Mouse (Mus musculus) liver, embryonic 15.5 days (tissue): ENCODE results near the gene Mvb12a. TPM values are rescaled to one million over a fixed set of nuclear protein-coding genes. Genes with fewer than 3 reads are reported as not detected.

Experiments
- ATAC-seq: fragments of 200-750 bp; cut with Nextera tagmentation; 2 replicates; pipeline ENCODE4 v1.8.0; 2017; ENCODE audit warnings: moderate number of reproducible peaks, mild to moderate bottlenecking, moderate library complexity; ENCODE audit not compliant: insufficient read depth
- H3K27ac ChIP-seq: fragments of 300-500 bp; sonication (generic); replicated peaks from 2 replicates; pipeline ENCODE4 v1.5.1; 2015; ENCODE audit warnings: mild to moderate bottlenecking, inconsistent platforms
- H3K27me3 ChIP-seq: fragments of 300-500 bp; sonication (generic); 2 replicates; pipeline ENCODE4 v1.6.1; 2015; ENCODE audit warnings: mild to moderate bottlenecking, inconsistent platforms
- H3K36me3 ChIP-seq: fragments of 300-500 bp; sonication (generic); replicated peaks from 2 replicates; pipeline ENCODE4 v1.6.1; 2015; ENCODE audit warnings: moderate library complexity, mild to moderate bottlenecking, inconsistent platforms
- H3K4me1 ChIP-seq: fragments of 300-500 bp; sonication (generic); replicated peaks from 2 replicates; pipeline ENCODE4 v1.6.1; 2015; ENCODE audit warnings: inconsistent platforms
- H3K4me2 ChIP-seq: fragments of 300-500 bp; sonication (generic); 2 replicates; pipeline ENCODE4 v1.6.1; 2015; ENCODE audit warnings: moderate library complexity, mild to moderate bottlenecking, inconsistent platforms
- H3K4me3 ChIP-seq: fragments of 300-500 bp; sonication (generic); replicated peaks from 2 replicates; pipeline ENCODE4 v1.5.1; 2015; ENCODE audit warnings: mild to moderate bottlenecking, inconsistent platforms
- H3K9ac ChIP-seq: fragments of 300-500 bp; sonication (generic); 2 replicates; pipeline ENCODE4 v1.6.1; 2015; ENCODE audit warnings: moderate library complexity, mild to moderate bottlenecking, inconsistent platforms
- H3K9me3 ChIP-seq: fragments of 300-500 bp; sonication (generic); replicated peaks from 2 replicates; pipeline ENCODE4 v1.6.1; 2016; ENCODE audit warnings: inconsistent platforms
- WGBS: fragments of 180-500 bp; shearing (Covaris S2); methylation state at CpG from one replicate; pipeline ENCODE4 v1.1.7; 2015; ENCODE audit warnings: mixed read lengths; ENCODE audit not compliant: insufficient replicate concordance; 5-methylcytosine and 5-hydroxymethylcytosine counted together
- polyA plus RNA-seq: library from polyadenylated mRNA; unstranded; fragments of >200 nt; fragmentation: Nextera tagmentation; extraction: Ambion mirVana; gene quantifications from 2 replicates; pipeline ENCODE4 v1.2.1, GENCODE M21; 2015

The Mvb12a gene
- polyA plus RNA-seq, 1 experiment from 2014 or later = 31.6 TPM

DNA sequence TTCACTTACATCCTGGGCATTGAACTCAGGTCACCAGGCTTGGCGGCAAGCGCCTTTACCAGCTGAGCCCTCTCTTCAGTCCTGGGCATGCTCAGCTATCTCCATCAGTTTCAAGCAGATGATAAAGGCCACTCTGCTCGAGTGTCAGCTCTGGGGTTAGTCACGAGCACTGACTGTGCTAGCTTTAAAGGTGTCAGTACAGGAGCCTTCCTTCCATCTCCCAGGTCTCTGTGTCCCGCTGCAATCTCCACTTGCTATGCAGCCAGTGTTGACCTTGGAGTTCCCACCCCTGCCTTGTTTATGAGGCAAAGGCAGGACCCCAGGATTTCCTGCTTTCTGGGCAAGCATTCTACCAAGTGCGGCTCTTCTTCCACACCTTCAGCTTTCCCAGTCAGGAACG lies 24.9 kb downstream of the Mvb12a start:
- H3K27me3 ChIP-seq = peaks cover 57% of the 10 kb centered on the region

GRCm38 (mm10) chr8:71568387-71568937 lies 25.7 kb downstream of the Mvb12a start, which contains the start of gene Slc27a1:
TSS of gene Slc27a1 (plus strand) at chr8:71568882.
- Histone ChIP-seq H3K4me1 (peaks cover 31% of the 10 kb centered on the region), H3K27me3 (peaks cover 50% of the 10 kb centered on the region), H3K4me2 (peak within 1 kb of the TSS; percentile 73), H3K9ac (peak within 1 kb of the TSS; percentile 30; the same call in 1 of the 2 replicates), H3K27ac (0 out of 2 replicates have a peak within 1 kb of the TSS, but pooled peaks have one; percentile 29), H3K4me3 (peak within 1 kb of the TSS; percentile 57), H3K9me3 (no peaks in the 10 kb centered on the region; the same call in 1 of the 2 replicates), H3K36me3 (no peaks in the 10 kb centered on the region)
- ATAC-seq = no peak
- 28% methylated on average over 13 of the region's 13 CpGs for WGBS

More for the DNA sequence above, 24.9 kb downstream of the Mvb12a start:
- Histone ChIP-seq H3K9me3 (no peaks in the 10 kb centered on the region; the same call in 1 of the 2 replicates), H3K27ac (no peak overlapping the region), H3K4me3 (no peak overlapping the region), H3K4me1 (peaks cover 37% of the 10 kb centered on the region), H3K36me3 (no peaks in the 10 kb centered on the region), H3K4me2 (no peak overlapping the region), H3K9ac (no peak overlapping the region)
- 54% methylated on average over 7 of the region's 7 CpGs for WGBS
- no peak for ATAC-seq

- Histone ChIP-seq H3K27me3 (peaks cover 50% of the 10 kb centered on the region), H3K4me3 (peak overlapping the region; percentile 57; the same call in 1 of the 2 replicates), H3K36me3 (no peaks in the 10 kb centered on the region), H3K27ac (no peak overlapping the region), H3K4me2 (peak overlapping the region; percentile 73), H3K4me1 (peaks cover 31% of the 10 kb centered on the region), H3K9me3 (no peaks in the 10 kb centered on the region; the same call in 1 of the 2 replicates), H3K9ac (no peak overlapping the region)
- 47% methylated on average over 6 of the region's 6 CpGs for WGBS
- no peak for ATAC-seq
Measured at GRCm38 (mm10) chr8:71568941-71569340, 26.2 kb downstream of the Mvb12a start.

GRCm38 (mm10) chr8:71569366-71570290 lies 26.9 kb downstream of the Mvb12a start:
- peak overlapping the region; percentile 30; the same call in 1 of the 2 replicates for H3K9ac ChIP-seq
- peak overlapping the region; percentile 57 for H3K4me3 ChIP-seq
- no peaks in the 10 kb centered on the region for H3K9me3 ChIP-seq
- WGBS = 4% methylated on average over 51 of the region's 51 CpGs
- peaks cover 31% of the 10 kb centered on the region for H3K4me1 ChIP-seq
- peak; percentile 71 for ATAC-seq
- H3K27me3 ChIP-seq = peaks cover 50% of the 10 kb centered on the region
- H3K27ac ChIP-seq = 0 out of 2 replicates have a peak overlapping the region, but pooled peaks have one; percentile 29
- H3K4me2 ChIP-seq = peak overlapping the region; percentile 73
- H3K36me3 ChIP-seq = no peaks in the 10 kb centered on the region

GRCm38 (mm10) chr8:71570291-71570954 lies 27.7 kb downstream of the Mvb12a start:
- ATAC-seq = peak; percentile 74
- H3K4me3 ChIP-seq = peak overlapping the region; percentile 57
- no peaks in the 10 kb centered on the region for H3K36me3 ChIP-seq
- peaks cover 50% of the 10 kb centered on the region for H3K27me3 ChIP-seq
- peak overlapping the region; percentile 73 for H3K4me2 ChIP-seq
- H3K9me3 ChIP-seq = no peaks in the 10 kb centered on the region
- peak overlapping the region; percentile 40 for H3K9ac ChIP-seq
- H3K4me1 ChIP-seq = peaks cover 31% of the 10 kb centered on the region
- no peak overlapping the region for H3K27ac ChIP-seq
- WGBS = under 1% methylated on average over 41 of the region's 41 CpGs

DNA sequence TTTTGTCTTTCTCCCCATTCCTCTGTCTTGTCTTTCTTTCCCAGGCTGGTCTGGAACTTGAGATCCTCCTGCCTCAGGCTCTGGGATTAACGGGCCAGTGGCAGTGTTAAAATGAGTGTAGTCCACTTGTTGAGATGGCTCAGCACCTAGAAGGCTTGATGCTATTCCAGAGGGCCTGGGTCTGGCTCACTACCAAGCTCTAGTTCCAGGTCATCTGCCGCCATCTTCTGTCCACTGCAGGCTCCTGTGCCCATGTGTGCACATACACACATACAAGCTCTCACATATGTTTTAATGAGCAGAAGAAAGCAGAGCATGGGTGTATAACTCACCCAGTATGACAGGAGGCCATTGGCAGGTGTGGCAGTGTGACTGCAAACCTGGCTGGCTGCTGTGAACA lies 29.4 kb downstream of the Mvb12a start:
- ATAC-seq = no peak
- Histone ChIP-seq H3K36me3 (no peaks in the 10 kb centered on the region), H3K4me2 (no peak overlapping the region), H3K9ac (no peak overlapping the region), H3K9me3 (no peaks in the 10 kb centered on the region), H3K27ac (no peak overlapping the region), H3K4me3 (no peak overlapping the region), H3K27me3 (peaks cover 43% of the 10 kb centered on the region), H3K4me1 (peaks cover 31% of the 10 kb centered on the region)
- 67% methylated on average over 2 of the region's 2 CpGs for WGBS

DNA sequence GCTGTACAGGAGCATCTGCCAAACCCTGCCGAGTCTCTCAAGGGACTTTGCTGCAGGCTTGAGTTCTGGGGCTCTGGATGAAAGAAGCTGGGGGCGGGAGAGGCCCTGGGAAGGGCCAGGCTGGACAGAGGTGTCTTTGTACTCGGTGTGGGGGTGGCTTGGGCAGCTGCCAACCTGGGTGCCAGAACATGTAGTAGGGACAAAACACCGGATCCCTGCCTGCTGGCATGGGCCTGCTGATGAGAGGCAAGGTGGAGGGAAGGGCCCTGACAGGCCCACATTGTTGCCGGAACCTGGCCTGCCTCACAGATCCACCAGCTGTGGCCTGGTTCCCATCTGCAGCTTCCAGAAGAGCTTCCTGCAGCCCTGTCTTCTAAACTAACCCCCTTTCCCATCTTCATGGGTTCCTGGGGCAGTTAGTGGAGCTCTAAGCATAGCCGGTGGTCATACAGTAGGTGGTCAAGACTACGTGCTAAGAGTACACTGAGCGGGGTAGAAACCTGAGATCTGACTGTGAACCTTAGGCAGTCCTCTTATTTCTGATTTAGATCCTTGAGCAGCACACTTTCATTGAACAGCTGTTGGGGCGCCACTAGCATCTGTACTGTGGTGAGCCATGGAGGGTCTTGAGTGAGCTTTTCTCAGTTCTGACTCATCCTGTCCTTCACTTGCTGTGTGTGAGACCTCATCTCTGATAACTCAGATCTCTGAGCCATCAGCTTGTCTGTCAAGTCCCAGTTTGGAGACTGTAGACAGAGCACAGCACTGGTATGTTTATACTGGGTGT lies 30.3 kb downstream of the Mvb12a start:
- Histone ChIP-seq H3K4me1 (peaks cover 31% of the 10 kb centered on the region), H3K27ac (no peak overlapping the region), H3K9me3 (no peaks in the 10 kb centered on the region), H3K4me2 (no peak overlapping the region), H3K4me3 (no peak overlapping the region), H3K27me3 (peaks cover 34% of the 10 kb centered on the region), H3K9ac (no peak overlapping the region), H3K36me3 (no peaks in the 10 kb centered on the region)
- 70% methylated on average over 9 of the region's 9 CpGs for WGBS
- no peak for ATAC-seq

- Histone ChIP-seq H3K9ac (no peak overlapping the region), H3K4me3 (no peak overlapping the region), H3K27ac (no peak overlapping the region), H3K4me1 (peaks cover 19% of the 10 kb centered on the region), H3K27me3 (peaks cover 20% of the 10 kb centered on the region), H3K9me3 (no peaks in the 10 kb centered on the region), H3K36me3 (no peaks in the 10 kb centered on the region), H3K4me2 (no peak overlapping the region)
- no peak for ATAC-seq
- WGBS = 62% methylated on average over 7 of the region's 7 CpGs
Measured at GRCm38 (mm10) chr8:71574426-71574825, 31.7 kb downstream of the Mvb12a start.

DNA sequence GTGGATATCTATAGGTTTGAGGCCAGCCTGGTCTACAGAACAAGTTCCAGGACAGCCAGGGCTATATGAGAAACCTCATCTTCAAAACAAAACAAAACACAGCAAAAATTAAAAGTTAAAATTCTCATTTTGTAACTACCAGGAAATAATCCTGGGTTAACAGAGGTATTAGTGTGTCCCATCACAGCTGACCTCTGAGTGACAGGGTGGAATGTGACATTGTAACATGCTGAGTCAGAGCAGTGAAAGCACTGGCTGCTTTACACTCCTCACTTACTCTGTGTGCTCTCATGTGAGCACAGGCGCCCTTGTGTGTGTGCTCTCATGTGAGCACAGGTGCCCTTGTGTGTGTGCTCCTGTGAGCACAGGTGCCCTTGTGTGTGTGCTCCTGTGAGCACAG lies 32.3 kb downstream of the Mvb12a start:
- H3K4me1 ChIP-seq = peaks cover 13% of the 10 kb centered on the region
- H3K27ac ChIP-seq = no peak overlapping the region
- no peak for ATAC-seq
- H3K4me2 ChIP-seq = no peak overlapping the region
- peaks cover 14% of the 10 kb centered on the region for H3K27me3 ChIP-seq
- H3K36me3 ChIP-seq = no peaks in the 10 kb centered on the region
- H3K9ac ChIP-seq = no peak overlapping the region
- 33% methylated on average over 1 of the region's 1 CpGs for WGBS
- H3K4me3 ChIP-seq = no peak overlapping the region
- H3K9me3 ChIP-seq = no peaks in the 10 kb centered on the region

GRCm38 (mm10) chr8:71577856-71578387 lies 35.2 kb downstream of the Mvb12a start:
- no peak for ATAC-seq
- Histone ChIP-seq H3K9ac (no peak overlapping the region), H3K4me3 (no peak overlapping the region), H3K9me3 (no peaks in the 10 kb centered on the region), H3K27me3 (no peaks in the 10 kb centered on the region), H3K4me2 (no peak overlapping the region), H3K27ac (no peak overlapping the region), H3K4me1 (no peaks in the 10 kb centered on the region), H3K36me3 (no peaks in the 10 kb centered on the region)
- WGBS = 36% methylated on average over 4 of the region's 4 CpGs
